Comparison of ENCODE assay signal across 23 mouse cellular contexts in the genomic region with DNA sequence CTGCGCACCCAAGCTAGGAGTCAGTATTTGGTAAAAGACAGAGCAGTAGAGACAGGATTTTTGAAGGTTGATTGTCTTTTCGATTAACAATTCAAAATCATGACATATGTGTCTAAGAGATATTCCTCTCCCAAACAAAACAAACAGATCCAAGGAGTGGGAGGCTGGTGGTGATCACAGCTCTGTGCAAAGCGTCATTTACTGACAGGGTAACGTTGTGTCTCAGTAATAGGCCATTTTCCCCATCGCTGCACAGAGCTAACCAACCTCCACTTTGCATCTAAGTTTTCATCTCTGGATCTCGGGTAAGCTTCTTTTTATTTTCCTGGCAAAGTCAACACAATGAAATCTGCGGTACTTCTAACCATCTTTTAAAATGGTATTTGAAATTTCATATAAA.
DNase-seq lines count a peak whose midpoint lies in the region; TF ChIP-seq lines count a peak whose summit lies in the region.
"Had no signal": no experiment of that assay in that cellular context is flagged by ENCODE, and none has a peak within 500 bp of the region (broad histone marks: within the 10 kb centered on the region; RNA-seq: fewer than 3 reads in every experiment).

No protein-coding gene starts in this region.

- no peak for TF ChIP-seq CTCF in embryonic fibroblast, embryonic 13.5 days (IDR thresholded peaks at IDR 0.05; ENCODE audit: borderline replicate concordance, insufficient read depth, low read length)

- H3K4me1 ChIP-seq in embryonic fibroblast, embryonic 13.5 days (ENCODE audit: control insufficient read depth, insufficient read depth, low read length), result peaks cover 9% of the 10 kb centered on the region
- H3K4me1 ChIP-seq: forebrain, embryonic 10.5 days; forebrain, embryonic 13.5 days; heart, embryonic 13.5 days; hindbrain, embryonic 12.5 days had no signal

- H3K27ac ChIP-seq in embryonic fibroblast, embryonic 13.5 days (ENCODE audit: insufficient read depth, low read length), result peak overlapping the region; percentile 94
- H3K27ac ChIP-seq: embryonic facial prominence, embryonic 10.5 days; embryonic facial prominence, embryonic 13.5 days; forebrain, embryonic 10.5 days; forebrain, embryonic 13.5 days; heart, embryonic 13.5 days; hindbrain, embryonic 12.5 days had no signal

- H3K4me3 ChIP-seq in embryonic fibroblast, embryonic 13.5 days (ENCODE audit: insufficient read depth, low read length), result no peak overlapping the region
- H3K4me3 ChIP-seq: embryonic facial prominence, embryonic 10.5 days; embryonic facial prominence, embryonic 13.5 days; forebrain, embryonic 10.5 days; forebrain, embryonic 13.5 days; heart, embryonic 13.5 days; hindbrain, embryonic 12.5 days had no signal

- peak; percentile 32 for DNase-seq in layer of hippocampus, adult 11-12 months (ENCODE audit: low spot score)
- no peak for DNase-seq in layer of hippocampus, postnatal 25 days (ENCODE audit: extremely low spot score in 1 of 2, low spot score in 1 of 2)
- DNase-seq in brain, adult 2 months (ENCODE audit: low read depth, low spot score), result peak; percentile 59
- peak; percentile 28 to 40 for DNase-seq in layer of hippocampus, postnatal 36 days
- no peak for DNase-seq in yolk sac, embryonic 10.5 days (ENCODE audit: low spot score)
- DNase-seq: adrenal gland, adult 2 months; adrenal gland, postnatal 14 days; cerebellum, adult 11-12 months; cerebellum, adult 8-10 months; cerebellum, postnatal 10 days; cerebellum, postnatal 36 days; embryo, embryonic 11 days; gastrocnemius, postnatal 25 days; heart, adult 18-20 months; heart, postnatal 14 days; heart, postnatal 4 days had no signal

- TF ChIP-seq POLR2A in embryonic fibroblast, embryonic 13.5 days (IDR thresholded peaks at IDR 0.05; ENCODE audit: low read depth, low read length), result no peak

Comparison
In these comparisons a context has a peak if more than half of its experiments do, and no peak if none do; other contexts are left out.
1. DNase-seq: peak in layer of hippocampus, adult 11-12 months (single experiment), brain, adult 2 months (single experiment) and layer of hippocampus, postnatal 36 days (2 of 2); none in layer of hippocampus, postnatal 25 days (0 of 2) and yolk sac, embryonic 10.5 days (single experiment).